Mouse (Mus musculus): ENCODE data around the gene Mgam. TPM values are rescaled to one million over a fixed set of nuclear protein-coding genes. Genes with fewer than 3 reads are reported as not detected.

Mgam gene
- polyA plus RNA-seq (2017; shearing (Covaris generic)): under 1 TPM; 0.13 to 0.17 TPM

DNA sequence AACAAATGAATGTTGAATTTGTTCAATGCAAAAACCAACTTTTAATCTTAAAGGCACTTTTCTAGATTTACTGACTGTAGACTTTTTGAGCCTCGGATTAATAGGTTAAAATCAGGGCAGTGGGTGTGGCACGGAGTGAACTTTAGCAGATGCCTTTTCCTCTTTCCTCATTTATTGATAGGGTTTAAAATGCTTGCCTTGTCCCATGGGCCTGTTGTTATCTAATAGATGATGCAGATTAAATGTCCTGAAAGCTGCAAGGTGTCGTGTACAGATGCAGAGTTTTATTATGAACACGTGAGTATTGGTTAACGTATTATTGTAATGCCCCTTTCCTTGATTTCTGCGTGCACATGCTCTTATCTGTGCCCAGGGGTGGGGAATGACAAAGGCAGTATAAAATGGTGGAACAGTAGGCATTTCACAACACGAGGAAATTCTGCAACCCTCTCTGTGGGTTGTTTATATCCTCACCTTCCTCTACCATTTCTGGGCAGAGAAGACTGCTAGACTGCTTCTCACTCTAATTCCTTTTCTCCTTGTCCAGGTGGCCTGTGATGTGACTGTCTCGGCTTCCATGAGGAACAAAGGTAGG lies at the start of gene Mgam:
TSS of gene Mgam (plus strand) at position 426 of the 595 bp plus-strand sequence.

DNA sequence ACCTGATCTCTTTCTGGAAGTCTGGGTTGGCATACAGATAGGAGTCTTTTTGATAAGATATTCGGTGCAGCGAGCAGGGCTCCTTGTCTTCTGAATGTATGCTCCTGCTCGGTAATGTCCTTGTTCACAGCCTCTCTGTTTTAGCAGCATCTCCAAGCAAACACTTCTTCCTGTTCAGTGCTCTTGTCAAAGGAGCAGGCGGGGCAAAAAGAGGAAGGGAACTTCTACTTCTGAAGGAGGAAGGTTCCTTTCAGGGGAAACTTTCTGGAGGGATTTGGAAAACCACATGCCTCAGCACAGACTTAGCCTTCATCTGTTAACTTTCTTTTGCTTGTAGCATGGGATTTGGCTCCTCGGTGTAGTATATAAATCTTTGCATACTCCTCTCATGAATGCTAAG lies 43.0 kb upstream of the Mgam start, which contains the start of gene Clec5a:
TSS of gene Clec5a (minus strand) at position 177 of the 400 bp plus-strand sequence.

DNA sequence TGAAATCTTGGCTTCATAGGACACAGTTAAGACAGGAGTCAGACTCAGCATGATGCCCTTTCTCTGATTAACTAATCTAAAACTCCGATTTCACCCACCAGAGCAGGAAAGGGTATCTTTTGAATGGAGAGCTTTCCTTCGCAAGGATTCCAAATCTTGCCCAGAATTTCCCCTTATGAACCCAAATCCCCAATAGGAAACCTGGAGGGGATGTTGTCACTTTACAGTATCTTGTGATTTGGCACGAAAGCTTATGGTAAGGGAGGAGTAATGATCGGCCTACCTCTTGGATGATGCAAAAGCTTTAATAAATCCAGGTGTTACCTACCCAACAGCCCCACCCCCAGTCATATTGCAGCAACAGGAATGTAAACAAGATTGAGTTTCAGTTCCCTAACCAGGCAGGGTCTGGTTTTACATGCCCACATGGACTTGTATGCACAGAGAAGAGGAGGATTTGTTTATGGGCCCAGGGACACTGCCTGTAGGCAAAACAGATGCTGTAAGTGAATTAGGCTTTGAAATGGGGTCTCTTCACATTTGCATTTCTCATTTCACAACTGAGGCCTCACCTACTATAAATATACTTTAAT lies 15.3 kb upstream of the Mgam start, which contains the start of gene Tas2r138:
TSS of gene Tas2r138 (minus strand) at position 51 of the 593 bp plus-strand sequence.

Other genes starting within 250 kb of the Mgam start
- gene E330009J07Rik, start 192.7 kb upstream of the Mgam start, polyA plus RNA-seq (2017; shearing (Covaris generic)): 10 to 100 TPM; 14.8 to 20.9 TPM
- not detected for gene Wee2, start 189.7 kb upstream of the Mgam start, polyA plus RNA-seq (2017; shearing (Covaris generic))
- gene Ssbp1, start 157.5 kb upstream of the Mgam start, polyA plus RNA-seq (2017; shearing (Covaris generic)): 100 to 1,000 TPM; 106 to 127 TPM
- not detected for gene Tas2r137, start 137.6 kb upstream of the Mgam start, polyA plus RNA-seq (2017; shearing (Covaris generic))
- gene Tas2r108, start 135.3 kb upstream of the Mgam start, polyA plus RNA-seq (2017; shearing (Covaris generic)): not detected
- gene Prss37, start 109.3 kb upstream of the Mgam start, polyA plus RNA-seq (2017; shearing (Covaris generic)): not detected
- not detected for gene Olfr461, start 73.8 kb upstream of the Mgam start, polyA plus RNA-seq (2017; shearing (Covaris generic))
- not detected for gene Olfr460, start 59.3 kb upstream of the Mgam start, polyA plus RNA-seq (2017; shearing (Covaris generic))
- gene Clec5a, start 43.0 kb upstream of the Mgam start, polyA plus RNA-seq (2017; shearing (Covaris generic)): under 1 TPM; 0.12 to 0.81 TPM
- gene Tas2r138, start 15.5 kb upstream of the Mgam start, polyA plus RNA-seq (2017; shearing (Covaris generic)): not detected

Measured in activated CD4-positive, CD25-positive, alpha-beta regulatory T cell (primary cell).